Mouse (Mus musculus) lung, postnatal 0 days (tissue): ENCODE results near the gene Ppp3ca. TPM values are rescaled to one million over a fixed set of nuclear protein-coding genes. Genes with fewer than 3 reads are reported as not detected.

Source experiments
- ATAC-seq: fragments of 200-750 bp; cut with Nextera tagmentation; 2 replicates; pipeline ENCODE4 v1.8.0; 2017; ENCODE audit warnings: moderate library complexity
- DNase-seq: peaks from one replicate; pipeline ENCODE4 v3.0.0-alpha.2; 2016; ENCODE audit warnings: low spot score
- H3K27ac ChIP-seq: fragments of 300-500 bp; sonication (generic); 2 replicates; pipeline ENCODE4 v1.5.1; 2014; ENCODE audit warnings: antibody characterized with exemption, mild to moderate bottlenecking, low read length, mixed read lengths
- H3K27me3 ChIP-seq: fragments of 300-500 bp; sonication (generic); replicated peaks from 2 replicates; pipeline ENCODE4 v1.6.1; 2014; ENCODE audit warnings: low read length, mixed read lengths; ENCODE audit not compliant: insufficient read depth
- H3K36me3 ChIP-seq: fragments of 300-500 bp; sonication (generic); 2 replicates; pipeline ENCODE4 v1.6.1; 2014; ENCODE audit warnings: low read length, mixed read lengths; ENCODE audit not compliant: insufficient read depth
- H3K4me1 ChIP-seq: fragments of 300-500 bp; sonication (generic); 2 replicates; pipeline ENCODE4 v1.6.1; 2014; ENCODE audit warnings: antibody characterized with exemption, low read depth, low read length, mixed read lengths; ENCODE audit not compliant: insufficient read depth
- H3K4me2 ChIP-seq: fragments of 300-500 bp; sonication (generic); replicated peaks from 2 replicates; pipeline ENCODE4 v1.6.1; 2014; ENCODE audit warnings: low read depth, mild to moderate bottlenecking, low read length, moderate library complexity, mixed read lengths
- H3K4me3 ChIP-seq: fragments of 300-500 bp; sonication (generic); 2 replicates; pipeline ENCODE4 v1.5.1; 2014; ENCODE audit warnings: low read depth, low read length
- H3K9ac ChIP-seq: fragments of 300-500 bp; sonication (generic); replicated peaks from 2 replicates; pipeline ENCODE4 v1.6.1; 2014; ENCODE audit warnings: low read depth, mild to moderate bottlenecking
- H3K9me3 ChIP-seq: fragments of 300-500 bp; sonication (generic); 2 replicates; pipeline ENCODE4 v1.6.1; 2016; ENCODE audit warnings: low read length, mixed read lengths
- CTCF ChIP-seq: IDR thresholded peaks from 2 replicates; pipeline ENCODE4 v1.5.1; 2016; ENCODE audit warnings: antibody characterized with exemption, mild to moderate bottlenecking
- EP300 ChIP-seq: IDR thresholded peaks from 2 replicates; pipeline ENCODE4 v1.6.1; 2016; ENCODE audit warnings: antibody characterized with exemption, mild to moderate bottlenecking, control low read depth
- WGBS: fragments of 180-500 bp; shearing (Covaris S2); extraction: QIAGEN DNeasy Blood & Tissue Kit; methylation state at CpG from one replicate; pipeline ENCODE4 v1.1.7; 2014; 5-methylcytosine and 5-hydroxymethylcytosine counted together
- polyA plus RNA-seq: library from polyadenylated mRNA; unstranded; fragments of >200 nt; fragmentation: Nextera tagmentation; extraction: Ambion mirVana; gene quantifications from 2 replicates; pipeline ENCODE4 v1.2.1, GENCODE M21; 2015

Ppp3ca gene
- polyA plus RNA-seq, 1 experiment from 2014 or later = 105 TPM

DNA sequence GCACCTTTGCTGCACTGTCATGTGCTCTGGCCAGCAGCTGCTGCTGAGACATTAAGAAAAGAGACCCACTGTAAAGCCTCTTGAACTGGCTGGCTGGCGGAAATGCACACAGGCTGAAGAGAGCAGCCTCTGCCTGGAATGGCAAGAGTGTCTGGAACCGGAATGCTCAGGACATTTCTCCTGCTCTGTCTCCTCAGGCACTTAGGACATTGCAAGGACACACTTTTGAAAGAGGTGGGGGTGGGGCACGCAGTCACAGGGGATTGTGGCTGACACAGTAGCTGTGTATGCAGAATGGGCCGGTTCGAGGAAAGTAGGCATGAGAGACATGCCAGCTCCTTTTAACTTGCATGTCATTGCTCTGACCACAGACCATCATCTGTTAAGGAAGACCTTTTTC, 71.7 kb downstream of the Ppp3ca start:
- 57% methylated on average over 5 of the region's 5 CpGs for WGBS
- Histone ChIP-seq H3K9ac (no peak overlapping the region), H3K4me2 (no peak overlapping the region), H3K4me1 (0 out of 2 replicates have a peak, but pooled peaks cover 6% of the 10 kb centered on the region), H3K4me3 (no peak overlapping the region), H3K36me3 (no peaks in the 10 kb centered on the region), H3K27me3 (no peaks in the 10 kb centered on the region), H3K27ac (peak overlapping the region; percentile 15; the same call in 1 of the 2 replicates), H3K9me3 (no peaks in the 10 kb centered on the region)
- ATAC-seq (peak; percentile 80), DNase-seq (peak; percentile 80)
- peak; percentile 95 for TF ChIP-seq EP300
- TF ChIP-seq CTCF = no peak

DNA sequence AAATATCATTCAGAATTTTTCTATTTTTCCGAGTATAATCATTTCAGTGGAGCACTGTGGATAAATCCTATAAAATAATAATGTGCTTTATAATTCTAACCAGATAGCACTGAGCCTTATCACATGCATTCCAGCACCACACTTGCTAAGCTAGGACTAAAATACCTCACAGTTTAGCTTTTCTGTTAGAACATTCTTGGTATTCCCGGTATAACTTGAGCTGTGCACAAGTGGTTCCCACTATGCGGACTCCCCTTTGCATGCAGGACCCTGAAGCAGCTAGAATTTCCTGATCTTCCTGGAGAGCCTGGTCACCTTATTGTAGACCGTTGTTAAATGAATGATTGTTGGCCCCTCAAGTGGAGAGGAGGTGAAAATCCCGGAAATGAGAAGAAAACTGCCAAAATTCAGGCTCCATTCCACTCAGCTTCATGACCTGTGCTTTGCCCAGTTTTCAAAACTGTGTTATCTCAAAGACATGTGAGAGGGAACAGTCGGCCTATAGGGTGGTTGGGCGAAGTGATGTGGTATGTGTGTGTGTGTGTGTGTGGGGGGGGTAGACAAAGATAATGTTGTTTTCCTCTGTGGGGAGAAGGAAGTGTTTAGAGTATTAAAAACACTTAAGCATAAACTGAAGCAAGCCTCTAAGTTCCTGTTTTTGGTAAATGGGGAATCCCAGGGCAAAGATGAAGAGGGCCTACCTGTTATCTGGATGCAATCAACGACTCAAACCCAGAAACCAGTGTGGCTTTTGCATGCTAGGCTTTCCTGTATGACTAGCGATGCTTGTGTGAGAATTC, 72.5 kb downstream of the Ppp3ca start:
- Histone ChIP-seq H3K4me3 (no peak overlapping the region), H3K4me2 (no peak overlapping the region), H3K27me3 (no peaks in the 10 kb centered on the region), H3K9me3 (no peaks in the 10 kb centered on the region), H3K27ac (peak overlapping the region; percentile 2; the same call in 1 of the 2 replicates), H3K4me1 (0 out of 2 replicates have a peak, but pooled peaks cover 6% of the 10 kb centered on the region), H3K36me3 (no peaks in the 10 kb centered on the region), H3K9ac (no peak overlapping the region)
- peak; percentile 51 for ATAC-seq
- TF ChIP-seq CTCF (no peak), EP300 (peak; percentile 93)
- WGBS = 46% methylated on average over 9 of the region's 9 CpGs
- peak; percentile 38 for DNase-seq

DNA sequence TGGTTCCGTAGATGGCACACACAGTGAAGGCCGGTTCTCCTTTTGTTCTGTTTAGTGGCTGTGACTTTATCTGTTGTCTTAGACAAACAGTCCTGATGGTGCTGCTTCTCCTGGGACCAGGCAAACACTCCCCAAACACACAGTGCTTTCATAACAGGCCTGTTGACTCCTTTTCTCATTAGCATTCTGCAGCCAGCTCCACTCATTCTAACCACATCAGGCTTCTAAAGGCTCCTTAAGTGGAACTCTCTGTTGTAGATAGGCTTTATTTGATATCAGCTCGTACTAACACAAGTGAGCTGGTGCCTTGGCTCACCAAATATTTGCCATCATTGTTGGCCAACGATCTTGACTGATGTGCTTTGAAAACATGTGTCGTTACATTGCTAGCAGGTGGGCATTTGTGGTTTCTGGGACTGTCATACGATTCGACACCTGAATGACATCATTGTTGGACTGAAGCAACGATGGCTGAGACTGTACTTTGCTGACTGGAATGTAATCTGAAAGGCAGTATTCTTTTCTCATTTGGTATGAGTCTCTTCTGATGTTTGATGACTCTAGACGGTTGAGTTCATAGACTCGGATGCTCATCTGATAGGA, 74.5 kb downstream of the Ppp3ca start:
- H3K4me3 ChIP-seq = no peak overlapping the region
- ATAC-seq (peak; percentile 34), DNase-seq (peak; percentile 56)
- 0 out of 2 replicates have a peak, but pooled peaks cover 4% of the 10 kb centered on the region for H3K4me1 ChIP-seq
- no peaks in the 10 kb centered on the region for H3K9me3 ChIP-seq
- whole genome bisulfite sequencing = 57% methylated on average over 10 of the region's 10 CpGs
- no peaks in the 10 kb centered on the region for H3K36me3 ChIP-seq
- H3K9ac ChIP-seq = no peak overlapping the region
- H3K4me2 ChIP-seq = no peak overlapping the region
- no peak for TF ChIP-seq CTCF
- TF ChIP-seq EP300 = peak; percentile 75
- H3K27ac ChIP-seq = no peak overlapping the region
- H3K27me3 ChIP-seq = no peaks in the 10 kb centered on the region

DNA sequence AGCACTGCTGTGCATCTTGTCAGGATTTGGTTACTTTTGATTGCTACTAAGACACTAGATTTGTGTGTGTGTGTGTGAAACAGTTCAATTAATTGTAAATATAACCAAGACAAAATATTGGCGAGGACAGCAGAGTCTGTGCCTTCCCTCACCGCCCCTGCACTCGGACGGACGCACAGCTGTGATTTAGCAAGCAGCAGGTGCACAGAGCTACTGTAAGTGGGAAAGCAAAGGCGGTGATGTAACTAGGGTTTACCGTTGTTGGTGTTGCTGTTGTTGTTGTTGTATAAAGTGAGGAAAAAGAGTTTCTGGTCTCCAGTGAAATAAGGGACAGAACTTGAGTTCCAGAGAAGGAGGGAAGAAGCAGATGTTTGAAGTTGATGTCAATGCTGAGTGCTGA, 75.5 kb downstream of the Ppp3ca start:
- TF ChIP-seq CTCF (no peak), EP300 (no peak)
- 63% methylated on average over 7 of the region's 7 CpGs for WGBS
- Histone ChIP-seq H3K36me3 (no peaks in the 10 kb centered on the region), H3K27ac (no peak overlapping the region), H3K27me3 (no peaks in the 10 kb centered on the region), H3K9me3 (no peaks in the 10 kb centered on the region), H3K9ac (no peak overlapping the region), H3K4me3 (no peak overlapping the region), H3K4me2 (no peak overlapping the region), H3K4me1 (0 out of 2 replicates have a peak, but pooled peaks cover 8% of the 10 kb centered on the region)
- DNase-seq = no peak
- ATAC-seq = no peak

DNA sequence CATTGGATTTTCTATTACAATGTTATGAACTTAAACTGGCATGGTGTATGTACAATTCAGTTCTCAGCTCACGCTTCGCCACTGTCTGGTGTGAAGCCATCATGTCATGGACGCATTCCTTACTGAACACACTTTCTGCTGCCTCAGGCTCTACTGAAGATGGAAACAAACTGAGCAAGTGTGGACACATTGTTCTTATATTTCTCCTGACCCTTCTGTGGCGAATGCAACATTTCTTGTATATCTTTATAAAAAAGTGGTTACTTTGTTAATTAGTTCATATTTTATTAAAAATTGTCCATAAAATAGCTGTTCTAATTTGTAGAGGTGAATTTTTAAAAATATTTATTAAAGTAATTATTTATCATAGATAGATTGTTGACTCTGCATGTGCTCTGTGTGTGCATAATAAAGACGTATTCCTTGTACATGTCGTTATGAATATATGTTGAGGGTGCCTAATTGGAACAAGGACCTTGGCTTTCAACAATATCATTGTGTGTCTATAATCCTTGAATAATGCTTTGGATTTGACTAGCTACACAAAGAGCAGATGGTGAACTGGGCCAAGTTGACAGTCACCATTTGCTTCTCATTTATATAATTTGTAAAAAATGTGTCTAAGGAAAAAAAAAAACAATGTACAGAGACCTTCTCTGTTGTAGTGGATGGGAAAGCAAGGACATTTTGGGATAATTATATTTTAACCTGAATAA, 79.0 kb downstream of the Ppp3ca start:
- H3K36me3 ChIP-seq = no peaks in the 10 kb centered on the region
- no peak overlapping the region for H3K27ac ChIP-seq
- ATAC-seq (no peak), DNase-seq (no peak)
- H3K4me2 ChIP-seq = no peak overlapping the region
- 88% methylated on average over 6 of the region's 6 CpGs for WGBS
- H3K9ac ChIP-seq = no peak overlapping the region
- H3K4me1 ChIP-seq = 0 out of 2 replicates have a peak, but pooled peaks cover 6% of the 10 kb centered on the region
- no peak overlapping the region for H3K4me3 ChIP-seq
- no peaks in the 10 kb centered on the region for H3K9me3 ChIP-seq
- no peaks in the 10 kb centered on the region for H3K27me3 ChIP-seq
- TF ChIP-seq CTCF (no peak), EP300 (no peak)

DNA sequence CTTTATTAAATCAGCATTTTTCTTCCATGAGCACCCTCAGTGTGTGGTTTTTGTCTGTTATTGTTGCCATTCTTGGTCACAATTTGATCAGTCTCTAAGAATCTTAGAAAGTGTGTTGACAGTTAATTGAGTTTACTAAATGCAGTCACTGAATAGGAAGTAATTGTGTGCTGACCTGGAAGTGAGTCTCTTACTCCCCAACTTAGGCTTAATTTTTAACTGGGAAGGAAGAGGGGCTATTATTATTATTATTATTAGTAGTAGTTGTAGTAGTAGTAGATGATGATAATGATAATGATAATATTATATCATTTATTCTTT, 79.5 kb downstream of the Ppp3ca start:
- H3K36me3 ChIP-seq = no peaks in the 10 kb centered on the region
- DNase-seq = no peak
- no peaks in the 10 kb centered on the region for H3K9me3 ChIP-seq
- H3K9ac ChIP-seq = no peak overlapping the region
- H3K4me2 ChIP-seq = no peak overlapping the region
- H3K4me1 ChIP-seq = 0 out of 2 replicates have a peak, but pooled peaks cover 3% of the 10 kb centered on the region
- no peak for ATAC-seq
- no peak for TF ChIP-seq CTCF
- TF ChIP-seq EP300 = no peak
- no peak overlapping the region for H3K27ac ChIP-seq
- H3K27me3 ChIP-seq = no peaks in the 10 kb centered on the region
- no peak overlapping the region for H3K4me3 ChIP-seq
